Mouse (Mus musculus) midbrain, embryonic 15.5 days (tissue): ENCODE data around the gene P2ry12. TPM values are rescaled to one million over a fixed set of nuclear protein-coding genes. Genes with fewer than 3 reads are reported as not detected.
A peak's percentile ranks its signal among the peaks of the same experiment; 100 is the strongest.

Source experiments
- ATAC-seq: fragments of 200-750 bp; cut with Nextera tagmentation; replicated peaks from 2 replicates; pipeline ENCODE4 v1.8.0; 2017; ENCODE audit warnings: moderate TSS enrichment
- H3K27ac ChIP-seq: fragments of 300-500 bp; sonication (generic); 2 replicates; pipeline ENCODE4 v1.5.1; 2015; ENCODE audit warnings: mild to moderate bottlenecking, inconsistent platforms
- H3K27me3 ChIP-seq: fragments of 300-500 bp; sonication (generic); replicated peaks from 2 replicates; pipeline ENCODE4 v1.6.1; 2015; ENCODE audit warnings: inconsistent platforms
- H3K36me3 ChIP-seq: fragments of 300-500 bp; sonication (generic); replicated peaks from 2 replicates; pipeline ENCODE4 v1.6.1; 2015; ENCODE audit warnings: inconsistent platforms
- H3K4me1 ChIP-seq: fragments of 300-500 bp; sonication (generic); 2 replicates; pipeline ENCODE4 v1.6.1; 2015; ENCODE audit warnings: inconsistent platforms
- H3K4me2 ChIP-seq: fragments of 300-500 bp; sonication (generic); 2 replicates; pipeline ENCODE4 v1.6.1; 2015; ENCODE audit warnings: inconsistent platforms, mild to moderate bottlenecking, moderate library complexity
- H3K4me3 ChIP-seq: fragments of 300-500 bp; sonication (generic); 2 replicates; pipeline ENCODE4 v1.5.1; 2015; ENCODE audit warnings: mild to moderate bottlenecking, inconsistent platforms
- H3K9ac ChIP-seq: fragments of 300-500 bp; sonication (generic); 2 replicates; pipeline ENCODE4 v1.6.1; 2015; ENCODE audit warnings: mild to moderate bottlenecking, inconsistent platforms
- H3K9me3 ChIP-seq: fragments of 300-500 bp; sonication (generic); 2 replicates; pipeline ENCODE4 v1.6.1; 2016; ENCODE audit warnings: inconsistent platforms
- WGBS: fragments of 180-500 bp; shearing (Covaris S2); methylation state at CpG from one replicate; pipeline ENCODE4 v1.1.7; 2015; ENCODE audit warnings: mixed read lengths; 5-methylcytosine and 5-hydroxymethylcytosine counted together
- polyA plus RNA-seq: library from polyadenylated mRNA; unstranded; fragments of >200 nt; fragmentation: Nextera tagmentation; extraction: Ambion mirVana; gene quantifications from 2 replicates; pipeline ENCODE4 v1.2.1, GENCODE M21; 2015

P2ry12 gene
- polyA plus RNA-seq, 1 experiment from 2014 or later: 7.7 TPM

DNA sequence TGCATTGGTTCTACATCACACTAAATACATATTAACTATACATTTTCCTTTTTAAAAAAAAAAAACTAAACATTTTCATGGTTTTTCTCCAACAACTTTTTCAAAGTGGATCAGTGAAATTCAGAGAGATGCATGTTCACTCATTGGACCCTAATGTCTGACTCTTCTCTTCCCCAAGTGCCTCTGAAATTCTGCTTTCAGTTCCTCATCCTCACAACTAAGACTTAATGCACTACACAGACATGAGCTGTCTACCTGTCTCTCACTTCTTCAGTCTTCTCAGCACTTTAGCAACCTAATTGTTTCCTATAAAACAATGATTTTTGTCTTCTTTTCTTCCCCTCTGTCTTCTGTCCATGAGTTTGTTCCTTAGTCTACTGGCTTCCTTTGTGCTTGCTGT is 37.3 kb downstream of the P2ry12 start:
- Histone ChIP-seq H3K4me1 (no peaks in the 10 kb centered on the region), H3K4me2 (no peak overlapping the region), H3K9me3 (no peaks in the 10 kb centered on the region), H3K27ac (no peak overlapping the region), H3K9ac (no peak overlapping the region), H3K4me3 (no peak overlapping the region), H3K27me3 (no peaks in the 10 kb centered on the region), H3K36me3 (no peaks in the 10 kb centered on the region)
- ATAC-seq: no peak

DNA sequence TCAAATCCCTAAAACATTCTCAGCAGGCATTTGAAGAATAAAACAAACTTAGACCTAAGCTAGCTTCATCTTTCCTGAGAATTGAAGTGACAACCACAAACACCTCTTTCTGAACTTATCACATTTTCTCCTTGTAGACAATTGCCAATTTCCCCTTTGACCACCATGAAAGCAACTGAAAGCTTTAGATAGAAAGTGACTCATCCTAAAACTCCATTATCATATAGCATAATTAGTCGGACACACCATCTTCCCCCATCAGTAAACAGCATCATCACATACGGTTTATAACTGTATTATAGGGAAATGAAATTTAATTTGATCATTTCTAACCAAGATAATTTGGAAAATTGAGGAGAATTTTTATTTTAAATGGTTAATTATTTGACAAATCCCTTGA is 40.4 kb downstream of the P2ry12 start:
- WGBS: 92% methylated on average over 2 of the region's 2 CpGs
- Histone ChIP-seq H3K36me3 (no peaks in the 10 kb centered on the region), H3K27me3 (no peaks in the 10 kb centered on the region), H3K27ac (no peak overlapping the region), H3K9me3 (no peaks in the 10 kb centered on the region), H3K4me3 (no peak overlapping the region), H3K4me2 (no peak overlapping the region), H3K4me1 (no peaks in the 10 kb centered on the region), H3K9ac (no peak overlapping the region)
- no peak for ATAC-seq

DNA sequence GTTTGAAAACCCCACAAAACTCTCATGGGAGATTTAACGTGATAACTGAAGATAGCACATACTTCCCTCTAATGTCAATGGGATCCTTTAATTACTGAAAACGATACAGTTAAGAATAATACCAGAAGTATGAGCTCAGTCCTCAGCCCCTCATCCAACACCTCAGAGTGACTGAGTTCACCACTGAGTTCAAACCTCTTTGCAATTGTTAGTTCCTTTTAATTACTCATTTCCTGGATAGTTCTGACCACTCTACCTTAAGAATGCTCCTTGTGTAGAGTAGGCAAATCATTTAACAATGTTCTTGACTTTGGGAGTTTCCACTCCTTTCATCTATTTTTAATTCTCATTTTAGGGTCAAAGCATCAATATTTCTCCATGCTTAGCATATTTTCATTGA is 43.3 kb downstream of the P2ry12 start:
- Histone ChIP-seq H3K9me3 (no peaks in the 10 kb centered on the region), H3K4me3 (no peak overlapping the region), H3K4me2 (no peak overlapping the region), H3K9ac (no peak overlapping the region), H3K27ac (no peak overlapping the region), H3K4me1 (no peaks in the 10 kb centered on the region), H3K36me3 (no peaks in the 10 kb centered on the region), H3K27me3 (no peaks in the 10 kb centered on the region)
- WGBS: 92% methylated on average over 2 of the region's 2 CpGs
- no peak for ATAC-seq

DNA sequence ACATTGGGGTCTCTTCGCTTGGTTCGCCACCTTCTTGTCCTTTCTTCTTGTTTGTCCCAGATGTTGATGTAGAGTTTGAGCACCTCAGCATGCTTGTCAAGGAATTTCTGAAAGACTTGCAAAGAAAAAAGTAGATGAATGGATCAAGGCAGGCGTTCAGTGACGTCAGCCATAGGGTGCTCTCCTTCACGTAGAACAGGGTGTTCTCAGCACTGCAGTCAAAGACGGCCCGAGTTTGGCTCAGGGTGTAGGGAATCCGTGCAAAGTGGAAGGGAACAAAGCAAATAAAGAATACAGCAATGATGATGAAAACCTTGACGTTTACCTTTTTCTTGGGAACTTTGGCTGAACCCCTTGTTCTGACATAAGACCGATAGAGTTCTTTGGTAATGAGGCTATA is 45.5 kb downstream of the P2ry12 start:
- Histone ChIP-seq H3K9ac (no peak overlapping the region), H3K4me2 (no peak overlapping the region), H3K36me3 (no peaks in the 10 kb centered on the region), H3K27ac (no peak overlapping the region), H3K9me3 (no peaks in the 10 kb centered on the region), H3K4me3 (no peak overlapping the region), H3K4me1 (no peaks in the 10 kb centered on the region), H3K27me3 (no peaks in the 10 kb centered on the region)
- 95% methylated on average over 10 of the region's 10 CpGs for WGBS
- no peak for ATAC-seq

DNA sequence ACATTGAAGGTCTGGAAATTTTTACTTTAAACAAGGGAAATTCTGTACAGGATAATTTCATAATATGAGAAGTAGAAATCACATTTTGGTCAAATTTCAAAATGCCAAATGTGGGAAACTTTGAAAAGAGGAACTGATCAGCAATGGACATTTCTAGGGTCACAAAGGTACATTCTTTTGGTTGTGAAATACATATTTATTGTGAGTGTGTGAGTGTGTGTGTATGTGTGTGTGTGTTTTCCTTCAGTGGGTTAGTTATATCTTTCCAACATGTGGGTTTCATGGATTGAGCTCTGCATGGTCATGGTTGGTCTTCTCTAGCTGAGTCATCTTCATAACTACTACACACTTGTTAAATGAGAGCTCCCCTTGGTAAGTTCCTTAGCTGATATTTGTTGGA is 50.3 kb downstream of the P2ry12 start:
- Histone ChIP-seq H3K4me2 (no peak overlapping the region), H3K27ac (no peak overlapping the region), H3K36me3 (no peaks in the 10 kb centered on the region), H3K4me3 (no peak overlapping the region), H3K9me3 (no peaks in the 10 kb centered on the region), H3K4me1 (no peaks in the 10 kb centered on the region; the same call in 1 of the 2 replicates), H3K9ac (no peak overlapping the region), H3K27me3 (no peaks in the 10 kb centered on the region)
- ATAC-seq: no peak

DNA sequence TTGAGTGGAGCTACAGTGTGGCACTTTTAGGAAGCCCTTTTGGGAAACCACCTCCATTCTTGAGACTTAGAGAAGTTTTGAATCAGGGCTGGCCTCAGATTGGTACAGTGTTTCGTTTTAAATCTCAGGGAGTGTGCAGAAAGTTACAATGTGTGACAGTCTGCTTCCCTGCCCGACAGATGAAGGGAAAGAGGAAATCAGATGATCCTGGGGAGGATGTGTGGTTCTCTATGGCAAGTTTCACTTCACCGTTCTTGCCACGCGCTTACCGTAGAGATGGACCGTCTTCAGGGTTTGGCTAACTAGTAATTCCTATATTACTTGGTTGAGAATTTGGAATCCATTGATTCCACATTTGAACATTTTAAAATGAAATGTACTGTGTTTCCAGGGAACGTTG is 50.9 kb downstream of the P2ry12 start:
- no peaks in the 10 kb centered on the region for H3K27me3 ChIP-seq
- H3K36me3 ChIP-seq: no peaks in the 10 kb centered on the region
- H3K4me2 ChIP-seq: no peak overlapping the region
- 91% methylated on average over 8 of the region's 8 CpGs for WGBS
- H3K27ac ChIP-seq: no peak overlapping the region
- no peak for ATAC-seq
- no peak overlapping the region for H3K9ac ChIP-seq
- no peaks in the 10 kb centered on the region; the same call in 1 of the 2 replicates for H3K4me1 ChIP-seq
- no peak overlapping the region for H3K4me3 ChIP-seq
- no peaks in the 10 kb centered on the region for H3K9me3 ChIP-seq

DNA sequence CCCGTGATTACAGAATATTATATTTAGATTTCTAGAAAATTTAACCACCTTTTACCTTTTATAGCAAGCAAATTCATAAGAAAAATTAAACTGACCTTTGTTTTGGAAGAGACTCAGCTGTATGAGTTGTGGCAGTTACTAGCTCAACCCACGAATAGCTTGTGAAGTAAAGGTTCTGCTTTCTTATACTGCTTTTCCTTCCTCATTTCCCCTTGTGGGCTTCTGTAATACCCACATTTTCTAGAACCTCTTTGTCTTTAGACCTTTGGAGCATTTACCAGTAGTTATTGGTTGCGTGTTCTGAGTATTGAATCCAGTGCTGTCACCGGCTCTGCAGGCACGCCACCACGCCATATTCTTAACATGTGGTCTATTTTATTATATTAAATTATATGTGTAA is 51.9 kb downstream of the P2ry12 start, which contains the start of gene P2ry13:
Gene P2ry13 (minus strand): TSS at position 156 of the 400 bp plus-strand sequence.
- no peak for ATAC-seq
- Histone ChIP-seq H3K27ac (no peak within 1 kb of the TSS), H3K4me3 (no peak within 1 kb of the TSS), H3K27me3 (no peaks in the 10 kb centered on the region), H3K9ac (no peak within 1 kb of the TSS), H3K36me3 (no peaks in the 10 kb centered on the region), H3K4me1 (no peaks in the 10 kb centered on the region; the same call in 1 of the 2 replicates), H3K4me2 (no peak within 1 kb of the TSS), H3K9me3 (no peaks in the 10 kb centered on the region)
- WGBS: 93% methylated on average over 6 of the region's 6 CpGs

DNA sequence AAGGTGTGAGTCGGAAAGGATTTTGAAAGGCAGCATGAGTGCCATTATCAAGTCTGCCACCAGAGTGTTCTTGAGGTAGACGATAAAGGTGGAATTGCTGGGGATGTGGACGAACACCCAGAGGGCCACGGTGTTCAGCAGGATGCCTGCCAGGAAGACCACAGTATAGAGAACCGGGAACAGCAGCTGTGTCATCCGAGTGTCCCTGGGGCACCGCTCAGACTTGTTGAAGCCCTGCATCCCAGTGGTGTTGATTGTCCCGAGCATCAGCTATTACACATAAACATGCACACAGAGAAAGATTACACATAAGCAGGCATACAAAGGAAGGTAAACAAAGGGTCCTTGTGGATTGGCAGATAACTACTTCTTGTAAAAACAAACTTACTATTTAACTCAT is 52.6 kb downstream of the P2ry12 start:
- Histone ChIP-seq H3K36me3 (no peaks in the 10 kb centered on the region), H3K27me3 (no peaks in the 10 kb centered on the region), H3K4me2 (no peak overlapping the region), H3K4me1 (no peaks in the 10 kb centered on the region; the same call in 1 of the 2 replicates), H3K9ac (no peak overlapping the region), H3K27ac (no peak overlapping the region), H3K9me3 (no peaks in the 10 kb centered on the region), H3K4me3 (no peak overlapping the region)
- 80% methylated on average over 8 of the region's 8 CpGs for WGBS
- ATAC-seq: no peak

DNA sequence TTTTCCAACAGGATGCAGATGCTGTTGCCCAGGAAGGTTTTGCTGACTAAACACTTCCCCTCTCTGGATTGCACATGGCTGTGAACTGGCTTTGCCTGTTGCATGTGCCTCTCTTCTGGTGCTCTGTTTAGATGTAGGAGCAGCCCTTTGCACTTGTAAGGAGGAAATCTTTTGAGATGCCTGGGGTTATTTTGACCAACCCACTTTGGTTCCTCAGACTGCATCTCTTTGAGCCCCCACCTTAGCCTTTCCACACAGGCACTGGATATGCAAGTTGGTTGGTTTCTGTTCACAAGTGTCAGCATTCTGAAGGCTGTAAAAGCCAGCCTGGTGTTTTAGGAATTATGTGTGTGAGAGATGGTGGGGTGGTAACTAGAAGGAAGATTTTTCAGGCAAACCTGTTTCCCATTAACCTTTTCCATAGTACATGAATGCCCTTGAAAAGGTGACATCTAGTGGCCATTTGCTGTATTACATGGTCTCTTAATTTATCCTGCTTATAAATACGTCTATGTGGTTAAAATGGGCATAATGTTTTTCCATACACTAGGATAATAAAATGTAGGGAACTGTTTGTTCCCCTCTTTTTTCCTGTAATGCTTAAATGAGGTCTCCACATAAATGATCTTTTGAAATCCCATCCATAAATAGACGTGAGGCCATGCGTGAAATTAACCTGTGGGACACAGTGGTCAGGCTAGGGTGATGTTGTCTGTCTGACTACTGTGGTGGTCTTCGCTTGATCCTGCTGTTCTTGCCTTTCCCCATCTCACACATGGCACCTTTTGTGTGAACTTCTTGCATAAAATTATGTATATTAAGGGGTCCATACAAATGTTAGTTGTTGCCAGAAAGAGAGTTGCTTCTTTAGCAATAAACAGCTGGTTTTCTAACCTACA is 53.8 kb downstream of the P2ry12 start:
- H3K4me1 ChIP-seq: no peaks in the 10 kb centered on the region; the same call in 1 of the 2 replicates
- 68% methylated on average over 4 of the region's 4 CpGs for WGBS
- no peaks in the 10 kb centered on the region for H3K36me3 ChIP-seq
- H3K4me3 ChIP-seq: no peak overlapping the region
- no peaks in the 10 kb centered on the region for H3K27me3 ChIP-seq
- peak; percentile 81 for ATAC-seq
- no peaks in the 10 kb centered on the region for H3K9me3 ChIP-seq
- H3K9ac ChIP-seq: no peak overlapping the region
- no peak overlapping the region for H3K4me2 ChIP-seq
- no peak overlapping the region for H3K27ac ChIP-seq

DNA sequence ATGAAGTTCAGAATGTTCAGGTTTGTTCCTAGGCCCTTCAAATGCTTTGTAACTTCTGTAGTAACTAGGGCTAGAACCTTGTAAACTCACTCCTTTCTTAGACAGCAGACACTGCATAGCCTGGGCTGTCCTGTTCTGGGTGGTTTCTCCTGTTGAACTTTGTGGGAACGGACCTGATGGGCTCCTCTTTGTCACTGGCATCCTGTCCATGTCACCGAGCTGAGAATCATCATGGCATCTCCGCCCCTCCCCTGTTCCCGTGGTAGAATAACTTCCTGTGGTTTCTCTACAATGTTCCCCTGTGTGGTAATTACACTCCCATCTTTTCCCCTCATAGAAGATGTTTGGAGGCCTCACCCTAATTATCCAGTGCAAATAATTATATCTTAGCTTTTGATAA is 56.7 kb downstream of the P2ry12 start:
- no peaks in the 10 kb centered on the region for H3K36me3 ChIP-seq
- no peak overlapping the region for H3K4me3 ChIP-seq
- no peaks in the 10 kb centered on the region for H3K27me3 ChIP-seq
- no peak overlapping the region for H3K27ac ChIP-seq
- H3K9ac ChIP-seq: no peak overlapping the region
- H3K9me3 ChIP-seq: no peaks in the 10 kb centered on the region
- no peak overlapping the region for H3K4me2 ChIP-seq
- H3K4me1 ChIP-seq: no peaks in the 10 kb centered on the region; the same call in 1 of the 2 replicates
- 83% methylated on average over 4 of the region's 4 CpGs for WGBS
- no peak for ATAC-seq

DNA sequence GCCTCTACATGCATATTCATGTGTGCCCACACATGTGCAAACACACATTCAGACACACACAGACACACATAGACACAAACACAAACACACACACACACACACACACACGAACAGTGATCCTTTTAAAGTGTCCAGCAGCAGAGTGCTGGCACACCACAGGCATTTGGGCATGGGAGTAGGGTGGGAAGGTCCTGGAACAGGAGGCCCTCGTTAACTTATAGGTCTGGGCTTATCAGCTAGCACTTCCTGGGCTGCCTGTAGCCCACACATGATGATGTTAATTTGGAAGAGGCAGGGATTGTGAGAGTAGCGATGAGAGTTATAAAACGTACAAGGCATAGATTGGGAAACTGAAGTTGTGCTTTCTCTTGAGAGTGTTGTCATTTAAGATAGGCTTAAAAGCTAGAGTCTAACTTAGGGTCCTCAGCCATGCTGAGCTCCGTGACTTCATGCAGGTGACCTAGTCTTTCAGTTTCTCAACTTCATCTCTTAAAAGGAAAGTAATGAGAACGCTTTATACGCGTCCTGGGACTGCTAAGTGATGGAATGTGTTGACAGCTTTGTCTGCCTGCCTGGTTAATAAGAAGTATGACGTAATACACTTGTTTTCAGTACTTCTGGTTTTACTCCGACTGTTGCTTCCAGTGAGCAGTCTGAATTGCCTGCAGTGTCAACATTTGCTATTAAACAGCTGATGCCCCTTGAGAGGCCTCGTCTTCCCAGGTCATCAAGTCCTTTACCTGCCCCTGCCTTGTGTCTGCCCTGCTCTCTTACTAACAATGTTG is 57.8 kb downstream of the P2ry12 start:
- H3K9me3 ChIP-seq: no peaks in the 10 kb centered on the region

DNA sequence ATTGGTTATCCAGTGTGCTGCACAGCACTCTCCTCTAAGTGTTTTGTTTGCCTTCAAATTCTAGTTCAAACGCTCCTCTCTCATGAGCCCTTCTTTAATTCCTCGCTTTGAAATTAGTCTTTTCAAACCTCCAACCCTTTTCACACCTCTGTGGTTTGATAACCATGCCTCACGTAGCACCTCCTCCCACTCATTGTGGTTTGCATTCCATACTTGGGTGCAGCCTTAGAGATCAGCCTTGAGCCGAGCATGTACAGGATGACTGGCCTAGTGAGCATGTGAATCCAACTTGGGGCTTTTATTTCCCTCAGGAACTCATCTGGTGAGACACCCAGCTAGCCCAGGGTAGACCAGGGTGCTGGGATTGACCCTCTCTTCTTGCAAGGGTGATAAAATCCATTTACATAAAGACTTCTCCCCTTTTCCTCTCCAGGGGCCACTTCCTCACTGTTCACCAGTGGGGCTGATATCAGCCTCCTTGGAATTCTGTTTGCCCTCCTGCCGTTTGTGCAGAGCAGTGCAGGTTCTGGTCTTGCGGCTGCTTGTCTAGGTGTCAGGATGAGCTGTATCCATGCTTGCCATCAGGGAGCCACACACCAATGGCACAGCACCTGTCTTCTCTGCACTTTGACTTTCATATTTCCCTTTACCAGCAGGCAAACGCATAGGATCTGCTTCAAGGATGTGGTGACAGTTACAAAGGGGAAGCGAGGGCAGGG is 58.7 kb downstream of the P2ry12 start:
- no peak overlapping the region for H3K9ac ChIP-seq
- H3K4me2 ChIP-seq: no peak overlapping the region
- no peaks in the 10 kb centered on the region for H3K27me3 ChIP-seq
- no peak overlapping the region for H3K4me3 ChIP-seq
- no peaks in the 10 kb centered on the region for H3K9me3 ChIP-seq
- H3K27ac ChIP-seq: no peak overlapping the region
- 83% methylated on average over 8 of the region's 8 CpGs for WGBS
- ATAC-seq: no peak
- H3K4me1 ChIP-seq: no peaks in the 10 kb centered on the region; the same call in 1 of the 2 replicates
- H3K36me3 ChIP-seq: no peaks in the 10 kb centered on the region

More for the DNA sequence above, 57.8 kb downstream of the P2ry12 start:
- H3K4me2 ChIP-seq: no peak overlapping the region
- H3K4me3 ChIP-seq: no peak overlapping the region
- H3K36me3 ChIP-seq: no peaks in the 10 kb centered on the region
- H3K9ac ChIP-seq: no peak overlapping the region
- 87% methylated on average over 11 of the region's 11 CpGs for WGBS
- no peaks in the 10 kb centered on the region; the same call in 1 of the 2 replicates for H3K4me1 ChIP-seq
- no peak overlapping the region for H3K27ac ChIP-seq
- ATAC-seq: no peak
- H3K27me3 ChIP-seq: no peaks in the 10 kb centered on the region
